Mouse (Mus musculus): Measurements from ENCODE around the gene Fcho2.

Fcho2 gene

DNA sequence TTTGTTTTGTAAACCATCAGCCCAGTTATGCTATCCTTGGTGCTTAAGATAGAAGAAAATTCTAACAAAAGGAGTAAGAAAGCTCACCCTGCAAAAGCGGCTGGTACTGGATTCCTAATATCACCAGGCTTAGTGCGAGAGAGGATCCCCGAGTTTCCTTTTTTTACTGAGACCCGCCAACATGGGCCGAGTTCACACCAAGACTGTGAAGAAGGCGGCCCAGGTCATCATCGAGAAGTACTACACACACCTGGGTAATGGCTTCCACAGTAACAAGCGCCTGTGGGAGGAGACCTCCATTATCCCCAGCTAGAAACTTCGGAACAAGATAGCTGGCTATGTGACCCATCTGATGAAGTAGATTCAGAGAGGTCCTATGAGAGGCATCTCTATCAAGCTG, 1.3 kb upstream of the Fcho2 start:
- no peaks in the 10 kb centered on the region for H3K36me3 ChIP-seq (ENCODE audit: control insufficient read depth, insufficient read depth, low read length, poor library complexity, severe bottlenecking)
- DNase-seq (ENCODE audit: low read depth, low spot score), result no peak
- no peaks in the 10 kb centered on the region for H3K27me3 ChIP-seq (ENCODE audit: control insufficient read depth, insufficient read depth, low read length, poor library complexity, severe bottlenecking)

DNA sequence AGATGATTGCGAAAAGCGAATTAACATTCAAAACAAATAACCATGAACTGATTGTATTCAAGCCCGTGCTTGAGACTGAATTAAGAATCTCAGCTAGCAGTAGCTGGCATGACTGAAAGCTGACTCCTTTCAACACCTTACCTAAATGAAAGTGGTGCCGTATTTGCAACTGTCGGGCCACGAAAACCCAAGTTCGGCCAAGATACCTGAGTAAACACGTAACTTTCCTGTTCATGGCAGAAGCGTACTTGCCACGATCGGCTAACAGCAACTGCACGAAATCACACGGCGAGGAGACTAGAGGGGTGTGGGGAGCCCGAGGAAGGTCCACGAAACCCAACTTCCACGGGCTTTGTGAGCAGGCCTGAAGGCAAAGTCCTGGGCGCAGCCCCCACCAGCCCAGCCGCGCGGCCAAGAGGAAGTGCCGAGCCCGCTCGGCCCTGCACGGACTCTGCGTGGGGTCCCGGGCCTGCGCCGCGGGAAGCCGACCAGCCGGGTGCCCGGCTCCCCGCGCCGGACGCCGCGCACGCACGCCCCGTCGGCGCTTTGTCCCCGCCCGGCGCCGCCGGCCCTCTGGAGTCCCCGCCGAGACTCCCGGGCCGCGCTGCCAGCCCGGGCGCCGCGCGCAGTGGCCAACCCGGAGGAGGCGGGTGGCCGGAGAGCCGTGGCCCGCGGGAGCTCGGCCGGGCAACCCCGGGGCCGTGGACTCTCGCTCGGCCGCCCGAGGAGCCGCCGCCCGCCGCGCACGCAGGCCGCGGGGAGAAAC, 791 bp downstream of the Fcho2 start:
- Histone ChIP-seq H3K27me3 (ENCODE audit: control insufficient read depth, insufficient read depth, low read length, poor library complexity, severe bottlenecking) (no peaks in the 10 kb centered on the region), H3K36me3 (ENCODE audit: control insufficient read depth, insufficient read depth, low read length, poor library complexity, severe bottlenecking) (no peaks in the 10 kb centered on the region)
- DNase-seq (ENCODE audit: low read depth, low spot score), result peak; percentile 49

DNA sequence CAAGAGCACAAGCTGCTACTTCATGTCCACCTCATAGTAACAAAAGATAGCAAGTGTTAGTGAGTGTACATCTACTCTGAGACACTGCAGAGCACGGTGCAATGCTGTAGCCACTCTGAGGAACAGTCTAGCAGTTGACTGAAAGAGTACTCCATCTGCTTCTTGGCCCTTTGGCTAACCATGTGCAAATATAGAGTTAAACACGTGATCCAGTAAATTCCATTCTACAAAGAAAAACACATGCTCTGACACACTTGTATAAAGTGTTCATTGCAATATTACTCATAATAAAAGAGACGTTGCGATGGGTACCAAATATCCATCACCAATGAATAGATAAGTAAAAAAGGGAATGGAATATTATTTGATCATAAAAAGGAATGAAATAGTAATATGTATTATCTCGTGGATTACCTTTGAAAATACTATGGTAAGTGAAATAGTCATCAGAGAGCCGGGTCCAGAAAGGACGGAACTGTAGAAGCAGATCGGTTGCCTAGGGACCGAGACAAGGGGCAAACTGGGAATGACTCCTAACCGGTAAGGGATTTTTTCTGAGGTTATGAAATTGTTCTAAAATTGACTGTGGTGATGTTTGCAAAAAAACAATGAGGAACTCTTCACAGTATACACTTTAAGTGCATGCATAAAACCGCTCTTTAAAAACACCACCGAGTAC, 1.5 kb downstream of the Fcho2 start:
- DNase-seq (ENCODE audit: low read depth, low spot score), result no peak
- H3K36me3 ChIP-seq (ENCODE audit: control insufficient read depth, insufficient read depth, low read length, poor library complexity, severe bottlenecking), result no peaks in the 10 kb centered on the region
- H3K27me3 ChIP-seq (ENCODE audit: control insufficient read depth, insufficient read depth, low read length, poor library complexity, severe bottlenecking), result no peaks in the 10 kb centered on the region

DNA sequence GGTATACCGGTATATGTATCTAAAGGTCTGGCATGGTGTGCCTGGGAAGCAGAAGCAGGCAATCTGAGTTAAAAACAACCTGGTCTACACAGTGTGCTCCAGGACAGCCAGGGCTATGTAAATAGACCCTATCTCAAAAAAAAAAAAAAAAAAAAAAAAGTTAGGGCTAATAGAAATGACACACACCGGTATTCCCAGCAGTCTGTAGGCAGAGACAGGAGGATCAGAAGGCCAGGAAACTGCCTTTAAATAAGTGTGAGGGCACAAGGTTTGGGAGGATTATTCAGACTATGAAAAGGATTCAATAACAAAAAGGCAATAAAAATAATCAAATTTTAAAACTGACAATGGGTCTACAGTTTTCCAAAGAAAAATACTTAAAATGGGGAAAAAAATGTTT, 2.1 kb downstream of the Fcho2 start:
- DNase-seq (ENCODE audit: low read depth, low spot score), result no peak
- H3K27me3 ChIP-seq (ENCODE audit: control insufficient read depth, insufficient read depth, low read length, poor library complexity, severe bottlenecking), result no peaks in the 10 kb centered on the region
- H3K36me3 ChIP-seq (ENCODE audit: control insufficient read depth, insufficient read depth, low read length, poor library complexity, severe bottlenecking), result no peaks in the 10 kb centered on the region

DNA sequence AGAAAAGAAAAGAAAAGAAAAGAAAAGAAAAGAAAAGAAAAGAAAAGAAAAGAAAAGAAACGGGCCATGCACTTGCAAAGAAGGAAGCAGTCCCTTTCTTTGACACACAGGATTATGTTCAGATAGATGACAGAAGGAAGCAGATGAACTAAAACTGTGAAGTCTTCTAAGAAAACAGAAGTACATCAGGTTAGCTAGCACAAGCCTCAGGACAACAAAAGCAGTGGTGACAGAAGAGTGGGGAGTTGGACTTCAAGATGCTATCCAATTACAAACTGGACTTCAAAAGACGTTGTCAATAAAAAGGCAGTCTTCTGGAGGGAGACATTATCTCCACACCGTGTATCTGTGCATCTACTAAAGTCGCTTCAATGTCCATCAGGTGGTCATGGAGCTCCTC, 3.0 kb downstream of the Fcho2 start:
- Histone ChIP-seq H3K27me3 (ENCODE audit: control insufficient read depth, insufficient read depth, low read length, poor library complexity, severe bottlenecking) (no peaks in the 10 kb centered on the region), H3K36me3 (ENCODE audit: control insufficient read depth, insufficient read depth, low read length, poor library complexity, severe bottlenecking) (no peaks in the 10 kb centered on the region)
- peak; percentile 36 for DNase-seq (ENCODE audit: low read depth, low spot score)

DNA sequence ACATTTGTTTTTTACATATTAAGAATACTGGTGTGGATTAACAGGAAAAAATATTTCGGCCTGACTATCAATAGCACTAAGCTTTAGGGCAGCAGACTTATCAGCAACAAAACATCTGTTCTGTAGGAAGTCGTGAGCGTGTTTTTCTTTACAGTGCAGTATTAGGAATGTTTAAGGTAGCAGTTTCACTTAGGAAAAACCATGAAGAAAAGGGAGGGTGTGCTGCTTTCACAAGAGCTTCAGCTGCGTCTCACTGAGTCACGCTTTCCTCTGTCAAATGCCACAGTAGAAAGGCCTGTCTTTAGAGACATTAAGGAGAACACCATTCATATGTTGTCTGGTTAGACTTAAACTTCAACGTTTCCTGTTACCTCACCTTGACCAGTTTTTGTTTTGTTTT, 5.1 kb downstream of the Fcho2 start:
- H3K27me3 ChIP-seq (ENCODE audit: control insufficient read depth, insufficient read depth, low read length, poor library complexity, severe bottlenecking), result no peaks in the 10 kb centered on the region
- no peak for DNase-seq (ENCODE audit: low read depth, low spot score)
- no peaks in the 10 kb centered on the region for H3K36me3 ChIP-seq (ENCODE audit: control insufficient read depth, insufficient read depth, low read length, poor library complexity, severe bottlenecking)

DNA sequence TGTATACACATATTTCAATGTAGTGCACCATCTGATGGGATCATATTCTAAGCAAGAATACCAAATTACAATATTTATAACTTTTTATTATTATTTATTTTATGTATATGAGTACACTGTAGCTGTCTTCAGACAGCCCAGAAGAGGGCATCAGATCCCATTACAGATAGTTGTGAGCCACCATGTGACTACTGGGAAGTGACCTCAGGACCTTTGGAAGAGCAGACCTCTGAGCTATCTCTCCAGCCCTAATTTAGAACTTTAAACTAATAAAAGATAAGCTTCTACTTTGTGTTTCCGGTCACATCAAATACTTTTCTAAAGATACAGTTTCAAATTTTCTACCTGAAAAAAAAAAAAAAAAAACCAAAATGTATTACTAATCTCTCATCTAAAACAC, 6.2 kb downstream of the Fcho2 start:
- no peak for DNase-seq (ENCODE audit: low read depth, low spot score)
- H3K27me3 ChIP-seq (ENCODE audit: control insufficient read depth, insufficient read depth, low read length, poor library complexity, severe bottlenecking), result no peaks in the 10 kb centered on the region

DNA sequence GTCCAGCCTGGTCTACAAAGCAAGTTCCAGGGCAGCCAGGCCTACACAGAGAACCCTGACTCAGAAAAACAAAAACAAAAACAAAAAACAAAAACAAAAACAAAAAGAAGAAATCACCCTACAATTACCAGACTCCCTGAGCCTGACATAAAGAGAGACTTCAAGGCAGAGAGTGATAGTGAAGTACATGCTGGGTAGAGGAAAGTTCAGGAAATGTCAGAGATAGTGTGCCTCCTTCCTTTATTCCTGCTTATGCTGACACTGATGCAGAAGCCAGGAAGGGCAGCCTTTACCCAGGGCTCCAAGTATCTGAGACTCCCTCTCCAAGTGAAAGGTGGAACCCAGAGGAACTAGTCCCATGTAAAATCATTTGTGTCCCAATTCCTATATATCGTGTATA, 10.8 kb downstream of the Fcho2 start:
- H3K27me3 ChIP-seq (ENCODE audit: control insufficient read depth, insufficient read depth, low read length, poor library complexity, severe bottlenecking), result no peaks in the 10 kb centered on the region
- no peak for DNase-seq (ENCODE audit: low read depth, low spot score)
- no peaks in the 10 kb centered on the region; the same call in none of the 2 replicates for H3K36me3 ChIP-seq (ENCODE audit: control insufficient read depth, insufficient read depth, low read length, poor library complexity, severe bottlenecking)

More for the DNA sequence above, 6.2 kb downstream of the Fcho2 start:
- no peaks in the 10 kb centered on the region for H3K36me3 ChIP-seq (ENCODE audit: control insufficient read depth, insufficient read depth, low read length, poor library complexity, severe bottlenecking)

DNA sequence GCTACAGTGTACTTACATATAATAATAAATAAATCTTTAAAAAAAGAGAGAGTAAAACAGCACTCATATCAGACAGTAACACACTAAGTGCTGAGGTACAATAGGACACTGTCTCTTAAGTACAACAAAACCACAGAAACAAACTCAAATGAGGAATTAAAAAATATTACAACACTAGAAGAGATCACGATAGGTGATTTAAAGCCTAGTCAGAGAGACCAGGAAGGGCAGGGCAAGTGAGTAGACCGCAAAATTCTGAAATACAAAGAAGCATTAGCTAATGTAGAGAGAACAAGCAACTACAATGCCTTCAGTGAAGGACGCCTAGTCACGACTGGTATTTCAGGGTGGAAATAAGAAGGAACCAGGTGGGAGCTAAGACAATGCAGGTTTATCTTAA, 11.6 kb downstream of the Fcho2 start:
- no peak for DNase-seq (ENCODE audit: low read depth, low spot score)
- H3K36me3 ChIP-seq (ENCODE audit: control insufficient read depth, insufficient read depth, low read length, poor library complexity, severe bottlenecking), result no peaks in the 10 kb centered on the region; the same call in none of the 2 replicates
- no peaks in the 10 kb centered on the region for H3K27me3 ChIP-seq (ENCODE audit: control insufficient read depth, insufficient read depth, low read length, poor library complexity, severe bottlenecking)

DNA sequence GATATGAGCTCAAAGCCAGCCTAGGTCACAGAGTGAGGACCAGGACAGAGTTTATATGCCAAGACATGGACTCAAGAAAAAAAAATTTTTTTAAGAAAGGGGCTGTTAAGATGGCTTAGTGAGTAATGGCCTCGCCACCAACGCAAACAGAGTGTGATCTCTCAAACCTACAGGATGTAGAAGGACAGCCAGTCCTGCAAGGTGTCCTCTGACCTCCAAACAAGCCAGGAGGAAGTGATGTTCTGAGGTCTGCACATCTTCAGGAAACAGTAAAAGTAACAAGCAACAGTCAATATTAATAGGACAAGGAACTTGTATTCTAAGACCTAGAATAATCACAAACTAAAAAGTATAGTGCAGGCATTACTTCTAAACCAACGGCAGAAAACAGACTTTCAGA, 12.3 kb downstream of the Fcho2 start:
- Histone ChIP-seq H3K36me3 (ENCODE audit: control insufficient read depth, insufficient read depth, low read length, poor library complexity, severe bottlenecking) (no peaks in the 10 kb centered on the region; the same call in none of the 2 replicates), H3K27me3 (ENCODE audit: control insufficient read depth, insufficient read depth, low read length, poor library complexity, severe bottlenecking) (no peaks in the 10 kb centered on the region)
- no peak for DNase-seq (ENCODE audit: low read depth, low spot score)

DNA sequence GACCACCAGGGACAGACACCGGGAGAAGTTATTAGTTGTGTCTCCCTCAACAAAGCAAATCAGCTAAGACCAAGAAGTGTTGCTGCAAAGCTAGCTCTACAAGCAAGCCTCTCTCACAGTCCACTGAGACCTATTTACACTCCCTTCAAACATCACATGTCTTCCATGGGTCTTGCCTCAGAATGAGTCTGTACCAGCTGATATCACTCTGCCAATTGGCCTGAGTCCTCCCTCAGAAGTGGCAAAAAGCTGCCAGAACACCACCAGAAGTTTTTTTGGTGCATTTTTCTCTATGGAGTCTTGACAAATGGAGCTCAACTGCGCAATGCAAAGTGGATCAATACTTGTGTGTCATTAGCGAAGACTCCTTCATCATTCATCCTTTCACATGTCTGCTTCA, 19.7 kb downstream of the Fcho2 start:
- H3K27me3 ChIP-seq (ENCODE audit: control insufficient read depth, insufficient read depth, low read length, poor library complexity, severe bottlenecking), result no peaks in the 10 kb centered on the region
- no peak for DNase-seq (ENCODE audit: low read depth, low spot score)
- peaks cover 2% of the 10 kb centered on the region for H3K36me3 ChIP-seq (ENCODE audit: control insufficient read depth, insufficient read depth, low read length, poor library complexity, severe bottlenecking)

DNA sequence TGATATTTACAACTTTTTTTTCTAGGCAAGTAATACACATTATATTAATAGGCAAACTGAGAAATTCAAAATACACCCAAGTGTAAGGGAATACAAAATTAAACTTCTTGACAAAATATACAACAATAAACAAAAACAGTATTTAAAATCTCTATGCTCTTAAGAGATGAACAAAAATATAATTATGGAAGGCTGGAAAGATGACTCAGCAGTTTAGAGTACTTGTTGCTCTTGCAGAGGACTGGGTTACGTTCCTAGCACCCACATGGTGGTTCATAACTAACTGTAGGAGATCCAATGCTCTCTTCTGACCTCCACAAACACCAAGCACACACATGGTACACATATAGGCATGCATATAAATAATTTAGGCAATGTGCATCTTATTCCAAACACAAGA, 22.4 kb downstream of the Fcho2 start:
- Histone ChIP-seq H3K27me3 (ENCODE audit: control insufficient read depth, insufficient read depth, low read length, poor library complexity, severe bottlenecking) (no peaks in the 10 kb centered on the region), H3K36me3 (ENCODE audit: control insufficient read depth, insufficient read depth, low read length, poor library complexity, severe bottlenecking) (0 out of 2 replicates have a peak, but pooled peaks cover 4% of the 10 kb centered on the region)
- no peak for DNase-seq (ENCODE audit: low read depth, low spot score)

DNA sequence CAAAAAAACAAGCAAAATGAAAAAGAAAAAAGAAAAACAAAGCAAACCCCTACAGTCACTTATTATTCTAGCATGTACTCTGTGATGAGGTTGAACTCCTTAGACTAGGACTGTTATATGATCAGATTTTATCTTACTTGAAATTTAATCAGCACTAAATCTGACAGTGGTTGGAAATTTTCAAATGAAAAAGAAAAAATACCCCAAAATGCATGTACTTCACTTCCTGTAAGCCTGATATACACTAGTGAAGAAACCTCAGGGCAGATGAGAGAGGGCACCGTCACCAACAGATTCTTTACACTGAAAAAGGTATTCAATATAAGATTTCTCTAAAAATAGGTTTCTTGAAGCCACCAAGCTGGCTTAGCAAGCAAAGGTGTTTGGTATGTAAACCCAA, 23.6 kb downstream of the Fcho2 start:
- H3K27me3 ChIP-seq (ENCODE audit: control insufficient read depth, insufficient read depth, low read length, poor library complexity, severe bottlenecking), result no peaks in the 10 kb centered on the region
- no peak for DNase-seq (ENCODE audit: low read depth, low spot score)
- H3K36me3 ChIP-seq (ENCODE audit: control insufficient read depth, insufficient read depth, low read length, poor library complexity, severe bottlenecking), result 0 out of 2 replicates have a peak, but pooled peaks cover 6% of the 10 kb centered on the region

DNA sequence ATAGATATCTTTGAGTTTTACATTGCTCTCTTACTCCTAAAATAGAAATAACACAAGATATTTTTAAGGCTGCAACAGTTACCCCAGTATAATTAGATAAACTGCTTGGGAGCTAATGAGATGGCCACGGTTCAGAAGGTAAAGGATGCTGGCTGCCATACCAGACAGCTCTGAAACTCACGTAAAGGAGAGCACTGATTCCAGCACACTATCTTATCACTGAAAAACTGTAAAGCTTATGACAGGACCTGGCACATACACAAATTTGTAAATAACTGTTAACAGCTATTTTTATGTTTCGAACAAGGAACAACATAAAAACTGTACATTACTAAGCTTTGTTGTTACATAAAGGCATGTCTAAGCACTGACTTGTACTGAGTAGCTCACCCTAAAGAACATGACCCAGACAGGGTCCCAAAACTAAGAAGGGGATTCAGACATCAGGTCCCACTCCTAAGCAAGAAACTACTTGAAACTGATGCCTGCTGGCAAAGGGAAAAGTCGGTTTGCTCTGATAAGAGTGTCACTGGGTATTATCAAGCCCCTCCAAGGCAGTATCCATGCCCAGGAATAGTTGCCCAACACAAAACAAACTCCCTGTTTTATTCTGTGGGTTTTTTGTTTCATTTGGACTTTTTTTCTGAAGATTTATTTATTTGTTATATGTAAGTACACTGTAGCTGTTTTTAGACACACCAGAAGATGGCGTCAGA, 28.1 kb downstream of the Fcho2 start:
- no peak for DNase-seq (ENCODE audit: low read depth, low spot score)
- H3K36me3 ChIP-seq (ENCODE audit: control insufficient read depth, insufficient read depth, low read length, poor library complexity, severe bottlenecking), result 0 out of 2 replicates have a peak, but pooled peaks cover 7% of the 10 kb centered on the region
- no peaks in the 10 kb centered on the region for H3K27me3 ChIP-seq (ENCODE audit: control insufficient read depth, insufficient read depth, low read length, poor library complexity, severe bottlenecking)

DNA sequence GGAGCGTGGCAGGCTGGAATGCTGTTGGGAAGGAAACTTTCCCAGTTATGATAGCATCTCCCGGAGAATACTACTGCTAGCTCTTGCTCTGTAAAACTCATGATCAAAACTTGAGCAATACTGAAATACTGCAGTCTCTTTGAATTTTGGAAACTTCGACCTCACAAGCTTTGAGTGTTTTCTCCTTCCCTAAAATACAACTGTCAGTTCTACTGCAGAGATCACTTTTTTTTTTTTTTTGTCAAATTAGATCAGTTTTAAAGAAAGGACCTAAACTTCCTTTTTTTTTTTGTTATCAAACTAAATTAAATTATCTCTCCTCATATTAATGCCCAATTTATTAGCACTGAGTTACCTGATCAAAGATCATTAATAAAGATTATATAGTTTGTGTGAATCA, 37.3 kb downstream of the Fcho2 start:
- Histone ChIP-seq H3K27me3 (ENCODE audit: control insufficient read depth, insufficient read depth, low read length, poor library complexity, severe bottlenecking) (no peaks in the 10 kb centered on the region), H3K36me3 (ENCODE audit: control insufficient read depth, insufficient read depth, low read length, poor library complexity, severe bottlenecking) (0 out of 2 replicates have a peak, but pooled peaks cover 2% of the 10 kb centered on the region)
- no peak for DNase-seq (ENCODE audit: low read depth, low spot score)

All from splenic B cell, adult 2 months (primary cell).